Mouse (Mus musculus) testis, adult 2 months (tissue): ENCODE data around the gene BC005537.

Experiments used
- CTCF ChIP-seq: fragments of 200-500 bp; IDR thresholded peaks from 2 replicates; pipeline ENCODE4 v1.5.1; 2012; ENCODE audit warnings: low read depth, mild to moderate bottlenecking, inconsistent platforms, low read length, moderate library complexity; ENCODE audit not compliant: control insufficient read depth, insufficient read depth, insufficient replicate concordance
- POLR2A ChIP-seq: fragments of 200-500 bp; IDR thresholded peaks from 2 replicates; pipeline ENCODE4 v1.6.1; 2012; ENCODE audit warnings: low read depth, mild to moderate bottlenecking, inconsistent platforms, low read length, moderate library complexity; ENCODE audit not compliant: control insufficient read depth

DNA sequence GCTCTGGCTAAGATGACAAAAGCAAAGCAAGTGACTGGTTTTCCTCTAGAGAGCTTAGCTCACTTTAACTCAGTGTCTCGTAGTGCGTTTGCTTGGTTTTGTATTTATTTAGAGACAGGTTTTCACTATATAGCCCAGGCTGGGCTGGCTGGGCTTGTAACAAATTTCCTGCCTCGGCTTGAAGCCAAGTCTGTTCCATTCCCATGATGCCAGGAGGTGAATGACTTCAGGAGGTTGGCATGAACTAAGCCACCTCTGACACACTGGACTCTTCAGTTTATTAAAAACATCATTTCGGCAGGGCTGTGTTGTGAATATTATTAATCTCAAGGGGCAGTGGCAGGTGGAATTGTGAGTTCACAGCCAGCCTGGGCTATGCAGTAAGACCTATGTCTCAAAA, 24.1 kb downstream of the BC005537 start:
- TF ChIP-seq POLR2A (no peak), CTCF (no peak)
